Mouse (Mus musculus): ENCODE results near the gene Lrmp. TPM values are rescaled to one million over a fixed set of nuclear protein-coding genes. Genes with fewer than 3 reads are reported as not detected.

Lrmp gene
- polyA plus RNA-seq, 1 experiment from 2014 or later = 14.5 TPM

GRCm38 (mm10) chr6:145176474-145176873 lies 61.0 kb downstream of the Lrmp start:
- no peaks in the 10 kb centered on the region for H3K9me3 ChIP-seq (replicated peaks)
- no peak overlapping the region for H3K4me2 ChIP-seq
- 71% methylated on average over 10 of the region's 10 CpGs for WGBS (ENCODE audit: insufficient replicate concordance)
- H3K9ac ChIP-seq = no peak overlapping the region
- H3K36me3 ChIP-seq (replicated peaks) = no peaks in the 10 kb centered on the region
- H3K27me3 ChIP-seq = no peaks in the 10 kb centered on the region
- H3K4me1 ChIP-seq (replicated peaks) = 0 out of 2 replicates have a peak, but pooled peaks cover 4% of the 10 kb centered on the region
- ATAC-seq (ENCODE audit: insufficient read depth) = no peak
- H3K27ac ChIP-seq (replicated peaks) = no peak overlapping the region
- H3K4me3 ChIP-seq (replicated peaks) = no peak overlapping the region

- no peaks in the 10 kb centered on the region for H3K27me3 ChIP-seq
- no peaks in the 10 kb centered on the region for H3K36me3 ChIP-seq (replicated peaks)
- WGBS (ENCODE audit: insufficient replicate concordance) = 41% methylated on average over 6 of the region's 6 CpGs
- ATAC-seq (ENCODE audit: insufficient read depth) = no peak
- 0 out of 2 replicates have a peak, but pooled peaks cover 4% of the 10 kb centered on the region for H3K4me1 ChIP-seq (replicated peaks)
- H3K27ac ChIP-seq (replicated peaks) = no peak overlapping the region
- no peak overlapping the region for H3K4me2 ChIP-seq
- H3K4me3 ChIP-seq (replicated peaks) = no peak overlapping the region
- H3K9me3 ChIP-seq (replicated peaks) = no peaks in the 10 kb centered on the region
- no peak overlapping the region for H3K9ac ChIP-seq
Measured at GRCm38 (mm10) chr6:145179665-145180064, 64.2 kb downstream of the Lrmp start.

GRCm38 (mm10) chr6:145182044-145182443 lies 66.6 kb downstream of the Lrmp start:
- ATAC-seq (ENCODE audit: insufficient read depth) = no peak
- 56% methylated on average over 8 of the region's 8 CpGs for WGBS (ENCODE audit: insufficient replicate concordance)
- Histone ChIP-seq H3K4me3 (replicated peaks) (no peak overlapping the region), H3K9me3 (replicated peaks) (no peaks in the 10 kb centered on the region), H3K4me1 (replicated peaks) (no peaks in the 10 kb centered on the region), H3K27ac (replicated peaks) (no peak overlapping the region), H3K27me3 (no peaks in the 10 kb centered on the region), H3K9ac (no peak overlapping the region), H3K4me2 (no peak overlapping the region), H3K36me3 (replicated peaks) (no peaks in the 10 kb centered on the region)

GRCm38 (mm10) chr6:145186096-145186495 lies 70.6 kb downstream of the Lrmp start:
- Histone ChIP-seq H3K36me3 (replicated peaks) (no peaks in the 10 kb centered on the region), H3K9ac (no peak overlapping the region), H3K4me3 (replicated peaks) (no peak overlapping the region), H3K9me3 (replicated peaks) (no peaks in the 10 kb centered on the region), H3K4me2 (no peak overlapping the region), H3K27ac (replicated peaks) (no peak overlapping the region), H3K4me1 (replicated peaks) (peaks cover 2% of the 10 kb centered on the region; the same call in 1 of the 2 replicates), H3K27me3 (no peaks in the 10 kb centered on the region)
- WGBS (ENCODE audit: insufficient replicate concordance) = 50% methylated on average over 1 of the region's 1 CpGs
- ATAC-seq (ENCODE audit: insufficient read depth) = no peak

GRCm38 (mm10) chr6:145187093-145188088 lies 71.9 kb downstream of the Lrmp start:
- H3K4me3 ChIP-seq (replicated peaks) = peak overlapping the region; percentile 26
- H3K9ac ChIP-seq = no peak overlapping the region
- no peaks in the 10 kb centered on the region for H3K27me3 ChIP-seq
- H3K27ac ChIP-seq (replicated peaks) = no peak overlapping the region
- WGBS (ENCODE audit: insufficient replicate concordance) = 50% methylated on average over 27 of the region's 27 CpGs
- H3K9me3 ChIP-seq (replicated peaks) = no peaks in the 10 kb centered on the region
- H3K4me1 ChIP-seq (replicated peaks) = peaks cover 2% of the 10 kb centered on the region; the same call in 1 of the 2 replicates
- peak overlapping the region; percentile 54 for H3K4me2 ChIP-seq
- no peaks in the 10 kb centered on the region for H3K36me3 ChIP-seq (replicated peaks)
- no peak for ATAC-seq (ENCODE audit: insufficient read depth)

- Histone ChIP-seq H3K9ac (no peak overlapping the region), H3K4me1 (replicated peaks) (no peaks in the 10 kb centered on the region), H3K9me3 (replicated peaks) (no peaks in the 10 kb centered on the region), H3K4me3 (replicated peaks) (no peak overlapping the region), H3K27me3 (no peaks in the 10 kb centered on the region), H3K27ac (replicated peaks) (no peak overlapping the region), H3K36me3 (replicated peaks) (no peaks in the 10 kb centered on the region), H3K4me2 (no peak overlapping the region)
- WGBS (ENCODE audit: insufficient replicate concordance) = 71% methylated on average over 3 of the region's 3 CpGs
- ATAC-seq (ENCODE audit: insufficient read depth) = no peak
Measured at GRCm38 (mm10) chr6:145193038-145193437, 77.6 kb downstream of the Lrmp start.

- Histone ChIP-seq H3K36me3 (replicated peaks) (no peaks in the 10 kb centered on the region), H3K9me3 (replicated peaks) (no peaks in the 10 kb centered on the region), H3K9ac (no peak overlapping the region), H3K4me1 (replicated peaks) (no peaks in the 10 kb centered on the region), H3K27ac (replicated peaks) (no peak overlapping the region), H3K4me3 (replicated peaks) (no peak overlapping the region), H3K27me3 (no peaks in the 10 kb centered on the region), H3K4me2 (no peak overlapping the region)
- 41% methylated on average over 11 of the region's 11 CpGs for WGBS (ENCODE audit: insufficient replicate concordance)
- ATAC-seq (ENCODE audit: insufficient read depth) = no peak
Measured at GRCm38 (mm10) chr6:145193446-145193845, 78.0 kb downstream of the Lrmp start.

GRCm38 (mm10) chr6:145197949-145198686 lies 82.7 kb downstream of the Lrmp start:
- Histone ChIP-seq H3K9ac (no peak overlapping the region), H3K9me3 (replicated peaks) (no peaks in the 10 kb centered on the region), H3K27ac (replicated peaks) (no peak overlapping the region), H3K4me3 (replicated peaks) (no peak overlapping the region), H3K36me3 (replicated peaks) (no peaks in the 10 kb centered on the region), H3K4me2 (no peak overlapping the region), H3K4me1 (replicated peaks) (no peaks in the 10 kb centered on the region), H3K27me3 (no peaks in the 10 kb centered on the region)
- no peak for ATAC-seq (ENCODE audit: insufficient read depth)
- WGBS (ENCODE audit: insufficient replicate concordance) = 76% methylated on average over 8 of the region's 8 CpGs

- WGBS (ENCODE audit: insufficient replicate concordance) = 75% methylated on average over 13 of the region's 13 CpGs
- H3K4me1 ChIP-seq (replicated peaks) = no peaks in the 10 kb centered on the region
- H3K4me2 ChIP-seq = no peak overlapping the region
- H3K27ac ChIP-seq (replicated peaks) = no peak overlapping the region
- no peak overlapping the region for H3K9ac ChIP-seq
- H3K36me3 ChIP-seq (replicated peaks) = no peaks in the 10 kb centered on the region
- no peak overlapping the region for H3K4me3 ChIP-seq (replicated peaks)
- ATAC-seq (ENCODE audit: insufficient read depth) = no peak
- H3K9me3 ChIP-seq (replicated peaks) = no peaks in the 10 kb centered on the region
- no peaks in the 10 kb centered on the region for H3K27me3 ChIP-seq
Measured at GRCm38 (mm10) chr6:145202432-145203125, 87.1 kb downstream of the Lrmp start.

GRCm38 (mm10) chr6:145204440-145204839 lies 89.0 kb downstream of the Lrmp start:
- H3K9ac ChIP-seq = no peak overlapping the region
- 65% methylated on average over 6 of the region's 6 CpGs for WGBS (ENCODE audit: insufficient replicate concordance)
- H3K27me3 ChIP-seq = no peaks in the 10 kb centered on the region
- no peak overlapping the region for H3K4me2 ChIP-seq
- no peak overlapping the region for H3K27ac ChIP-seq (replicated peaks)
- ATAC-seq (ENCODE audit: insufficient read depth) = no peak
- no peaks in the 10 kb centered on the region for H3K4me1 ChIP-seq (replicated peaks)
- no peak overlapping the region for H3K4me3 ChIP-seq (replicated peaks)
- no peaks in the 10 kb centered on the region for H3K9me3 ChIP-seq (replicated peaks)
- H3K36me3 ChIP-seq (replicated peaks) = no peaks in the 10 kb centered on the region

GRCm38 (mm10) chr6:145205142-145205541 lies 89.7 kb downstream of the Lrmp start:
- no peak overlapping the region for H3K9ac ChIP-seq
- no peak overlapping the region for H3K27ac ChIP-seq (replicated peaks)
- H3K36me3 ChIP-seq (replicated peaks) = no peaks in the 10 kb centered on the region
- ATAC-seq (ENCODE audit: insufficient read depth) = no peak
- H3K4me1 ChIP-seq (replicated peaks) = peaks cover 2% of the 10 kb centered on the region
- no peaks in the 10 kb centered on the region for H3K27me3 ChIP-seq
- H3K9me3 ChIP-seq (replicated peaks) = no peaks in the 10 kb centered on the region
- 67% methylated on average over 10 of the region's 10 CpGs for WGBS (ENCODE audit: insufficient replicate concordance)
- no peak overlapping the region for H3K4me2 ChIP-seq
- H3K4me3 ChIP-seq (replicated peaks) = no peak overlapping the region

Data from liver, embryonic 15.5 days (tissue).